Mouse (Mus musculus) spleen, embryonic (tissue): ENCODE measurements around the gene Ccdc40.
"Not testable (repeated sequence)": the region's sequence is repeated elsewhere in the genome, so short reads cannot be mapped to it uniquely, and the experiment has no call there.

Experiments used
- CTCF ChIA-PET: fragments of 350-600 bp; sonication (Branson Sonifier 250); formaldehyde crosslinking; loops from one replicate; lab custom pipeline; 2022; lab: Charles Lee

The Ccdc40 gene

GRCm38 (mm10) chr11:119234770-119235169 lies 6.4 kb downstream of the Ccdc40 start:
- CTCF ChIA-PET: no interaction called here

- CTCF ChIA-PET: no interaction called here
Measured at GRCm38 (mm10) chr11:119235596-119235995, 7.2 kb downstream of the Ccdc40 start.

- CTCF ChIA-PET: interaction anchor here (1.3 kb wide), 1 partner anchor 185 kb away, joined by 3 read pairs; no protein-coding TSS in a partner anchor
Measured at GRCm38 (mm10) chr11:119236354-119236753, 8.0 kb downstream of the Ccdc40 start.

GRCm38 (mm10) chr11:119237007-119237406 lies 8.6 kb downstream of the Ccdc40 start:
- CTCF ChIA-PET: interaction anchor here (0.6 to 1.3 kb wide), 4 partner anchors 12 to 186 kb away, joined by 3 to 10 read pairs (median 4); no protein-coding TSS in a partner anchor

GRCm38 (mm10) chr11:119237568-119238304 lies 9.4 kb downstream of the Ccdc40 start:
- CTCF ChIA-PET: interaction anchor here (0.6 to 1.3 kb wide), 7 partner anchors 10 to 1022 kb away, joined by 3 to 13 read pairs (median 3); no protein-coding TSS in a partner anchor

- CTCF ChIA-PET: interaction anchor here (0.6 to 1.2 kb wide), 5 partner anchors 11 to 1022 kb away, joined by 3 to 13 read pairs (median 3); no protein-coding TSS in a partner anchor
Measured at GRCm38 (mm10) chr11:119238305-119238721, 9.9 kb downstream of the Ccdc40 start.

GRCm38 (mm10) chr11:119239480-119239879 lies 11.1 kb downstream of the Ccdc40 start:
- CTCF ChIA-PET: no interaction called here

- CTCF ChIA-PET: interaction anchor here (0.6 kb wide), 1 partner anchor 770 kb away, joined by 9 read pairs; no protein-coding TSS in a partner anchor
Measured at GRCm38 (mm10) chr11:119245543-119245942, 17.2 kb downstream of the Ccdc40 start.

- CTCF ChIA-PET: interaction anchor here (0.5 to 0.8 kb wide), 2 partner anchors 12 to 987 kb away, joined by 5 to 10 read pairs; no protein-coding TSS in a partner anchor
Measured at GRCm38 (mm10) chr11:119249011-119249410, 20.6 kb downstream of the Ccdc40 start.

GRCm38 (mm10) chr11:119250998-119251397 lies 22.6 kb downstream of the Ccdc40 start:
- CTCF ChIA-PET: no interaction called here

GRCm38 (mm10) chr11:119252854-119253541 lies 24.6 kb downstream of the Ccdc40 start:
- CTCF ChIA-PET: interaction anchor here (0.6 kb wide), 2 partner anchors 121 to 1771 kb away, joined by 5 read pairs; no protein-coding TSS in a partner anchor

- CTCF ChIA-PET: not testable (repeated sequence)
Measured at GRCm38 (mm10) chr11:119256557-119256956, 28.2 kb downstream of the Ccdc40 start.

GRCm38 (mm10) chr11:119258216-119258571 lies 29.8 kb downstream of the Ccdc40 start:
- CTCF ChIA-PET: no interaction called here

- CTCF ChIA-PET: no interaction called here
Measured at GRCm38 (mm10) chr11:119258572-119259322, 30.4 kb downstream of the Ccdc40 start.

- CTCF ChIA-PET: no interaction called here
Measured at GRCm38 (mm10) chr11:119259977-119260376, 31.6 kb downstream of the Ccdc40 start.

- CTCF ChIA-PET: no interaction called here
Measured at GRCm38 (mm10) chr11:119264413-119264812, 36.0 kb downstream of the Ccdc40 start.

- CTCF ChIA-PET: interaction anchor here (0.7 kb wide), 1 partner anchor 232 kb away, joined by 4 read pairs; no protein-coding TSS in a partner anchor
Measured at GRCm38 (mm10) chr11:119265811-119266210, 37.4 kb downstream of the Ccdc40 start.

GRCm38 (mm10) chr11:119267241-119267674 lies 38.9 kb downstream of the Ccdc40 start:
- CTCF ChIA-PET: interaction anchor here (0.6 to 0.7 kb wide), 2 partner anchors 206 to 1246 kb away, joined by 4 to 17 read pairs; no protein-coding TSS in a partner anchor

- CTCF ChIA-PET: interaction anchor here (0.6 to 1.5 kb wide), 2 partner anchors 32 to 1245 kb away, joined by 4 to 6 read pairs; partner anchors contain the start of gene Eif4a3
Measured at GRCm38 (mm10) chr11:119267768-119268556, 39.6 kb downstream of the Ccdc40 start, which contains the start of gene Gaa. Gene Gaa (plus strand): TSS chr11:119267887.
